Mouse (Mus musculus): Measurements from ENCODE around the gene Polh. TPM values are rescaled to one million over a fixed set of nuclear protein-coding genes. Genes with fewer than 3 reads are reported as not detected.

Gene Polh
- polyA plus RNA-seq, 1 experiment from 2014 or later, result 10.7 TPM

GRCm38 (mm10) chr17:46159236-46159635, 43.2 kb downstream of the Polh start:
- no peak overlapping the region for H3K4me3 ChIP-seq (ENCODE audit: low read depth, low read length)
- WGBS, result 72% methylated on average over 2 of the region's 2 CpGs
- H3K9ac ChIP-seq (ENCODE audit: low read depth, low read length), result no peak overlapping the region
- H3K4me2 ChIP-seq (replicated peaks; ENCODE audit: low read depth, low read length), result no peak overlapping the region
- DNase-seq (ENCODE audit: low spot score) (no peak), ATAC-seq (ENCODE audit: low FRiP score) (no peak)
- no peaks in the 10 kb centered on the region for H3K27me3 ChIP-seq (ENCODE audit: control insufficient read depth, insufficient read depth, low read length)
- H3K27ac ChIP-seq (ENCODE audit: low read depth, low read length), result no peak overlapping the region
- 0 out of 2 replicates have a peak, but pooled peaks cover 3% of the 10 kb centered on the region for H3K4me1 ChIP-seq (replicated peaks; ENCODE audit: control insufficient read depth, insufficient read depth, low read length)
- no peaks in the 10 kb centered on the region for H3K36me3 ChIP-seq (ENCODE audit: control insufficient read depth, insufficient read depth, low read length)
- no peaks in the 10 kb centered on the region for H3K9me3 ChIP-seq (ENCODE audit: control insufficient read depth, low read length)

DNA sequence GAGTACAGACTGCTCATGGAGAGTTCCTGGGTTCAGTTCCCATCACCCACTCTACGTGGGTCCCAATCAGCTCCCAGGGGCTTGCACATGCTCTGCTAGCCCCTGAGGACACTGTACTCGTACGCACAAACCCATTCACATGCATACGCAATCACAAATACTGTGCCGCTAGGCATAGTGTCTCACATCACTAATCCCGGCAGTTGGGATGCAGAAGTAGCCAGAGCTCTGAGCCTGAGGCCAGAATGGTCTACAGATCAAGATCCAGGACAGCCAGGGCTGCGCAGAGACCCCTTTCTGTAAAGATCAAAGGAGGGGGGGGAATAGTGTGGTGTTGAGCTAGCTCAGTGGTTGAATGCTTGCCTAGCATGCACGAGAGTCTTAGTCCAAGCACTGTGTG, 45.3 kb downstream of the Polh start:
- WGBS, result 89% methylated on average over 8 of the region's 8 CpGs
- no peak for DNase-seq (ENCODE audit: low spot score)

DNA sequence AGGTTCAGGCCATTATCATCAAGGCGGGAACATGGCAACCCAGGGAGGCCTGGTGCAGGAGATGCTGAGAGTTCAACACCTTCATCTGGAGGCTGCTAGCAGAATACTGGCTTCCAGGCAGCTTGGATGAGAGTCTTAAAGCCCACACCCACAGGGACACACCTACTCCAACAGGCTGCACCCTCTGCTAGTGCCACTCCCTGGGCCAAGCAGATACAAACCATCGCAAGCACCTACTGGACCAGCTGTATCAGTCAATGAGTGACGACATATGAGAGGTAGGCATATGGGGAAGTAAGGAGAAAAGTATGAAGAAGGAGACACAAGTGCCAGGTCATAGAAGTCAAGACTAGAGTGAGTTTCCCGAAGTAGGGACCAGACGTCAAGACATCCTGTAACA, 45.8 kb downstream of the Polh start:
- peaks cover 6% of the 10 kb centered on the region; the same call in 1 of the 2 replicates for H3K4me1 ChIP-seq (replicated peaks; ENCODE audit: control insufficient read depth, insufficient read depth, low read length)
- H3K4me2 ChIP-seq (replicated peaks; ENCODE audit: low read depth, low read length), result no peak overlapping the region
- WGBS, result 89% methylated on average over 5 of the region's 5 CpGs
- no peaks in the 10 kb centered on the region for H3K27me3 ChIP-seq (ENCODE audit: control insufficient read depth, insufficient read depth, low read length)
- DNase-seq (ENCODE audit: low spot score) (no peak), ATAC-seq (ENCODE audit: low FRiP score) (no peak)
- no peaks in the 10 kb centered on the region for H3K9me3 ChIP-seq (ENCODE audit: control insufficient read depth, low read length)
- H3K9ac ChIP-seq (ENCODE audit: low read depth, low read length), result no peak overlapping the region
- no peak overlapping the region for H3K4me3 ChIP-seq (ENCODE audit: low read depth, low read length)
- no peaks in the 10 kb centered on the region for H3K36me3 ChIP-seq (ENCODE audit: control insufficient read depth, insufficient read depth, low read length)
- H3K27ac ChIP-seq (ENCODE audit: low read depth, low read length), result no peak overlapping the region

More for the DNA sequence above, 45.3 kb downstream of the Polh start:
- Histone ChIP-seq H3K27ac (ENCODE audit: low read depth, low read length) (no peak overlapping the region), H3K4me3 (ENCODE audit: low read depth, low read length) (no peak overlapping the region), H3K9ac (ENCODE audit: low read depth, low read length) (no peak overlapping the region), H3K9me3 (ENCODE audit: control insufficient read depth, low read length) (no peaks in the 10 kb centered on the region), H3K36me3 (ENCODE audit: control insufficient read depth, insufficient read depth, low read length) (no peaks in the 10 kb centered on the region), H3K4me2 (replicated peaks; ENCODE audit: low read depth, low read length) (no peak overlapping the region), H3K4me1 (replicated peaks; ENCODE audit: control insufficient read depth, insufficient read depth, low read length) (peaks cover 7% of the 10 kb centered on the region; the same call in 1 of the 2 replicates), H3K27me3 (ENCODE audit: control insufficient read depth, insufficient read depth, low read length) (no peaks in the 10 kb centered on the region)
- no peak for ATAC-seq (ENCODE audit: low FRiP score)

GRCm38 (mm10) chr17:46154336-46154735, 48.1 kb downstream of the Polh start:
- Histone ChIP-seq H3K36me3 (ENCODE audit: control insufficient read depth, insufficient read depth, low read length) (no peaks in the 10 kb centered on the region), H3K9ac (ENCODE audit: low read depth, low read length) (no peak overlapping the region), H3K9me3 (ENCODE audit: control insufficient read depth, low read length) (no peaks in the 10 kb centered on the region), H3K4me2 (replicated peaks; ENCODE audit: low read depth, low read length) (no peak overlapping the region), H3K27me3 (ENCODE audit: control insufficient read depth, insufficient read depth, low read length) (no peaks in the 10 kb centered on the region), H3K4me1 (replicated peaks; ENCODE audit: control insufficient read depth, insufficient read depth, low read length) (peaks cover 4% of the 10 kb centered on the region; the same call in 1 of the 2 replicates), H3K27ac (ENCODE audit: low read depth, low read length) (no peak overlapping the region), H3K4me3 (ENCODE audit: low read depth, low read length) (no peak overlapping the region)
- no peak for ATAC-seq (ENCODE audit: low FRiP score)
- WGBS, result 92% methylated on average over 3 of the region's 3 CpGs
- DNase-seq (ENCODE audit: low spot score), result no peak

DNA sequence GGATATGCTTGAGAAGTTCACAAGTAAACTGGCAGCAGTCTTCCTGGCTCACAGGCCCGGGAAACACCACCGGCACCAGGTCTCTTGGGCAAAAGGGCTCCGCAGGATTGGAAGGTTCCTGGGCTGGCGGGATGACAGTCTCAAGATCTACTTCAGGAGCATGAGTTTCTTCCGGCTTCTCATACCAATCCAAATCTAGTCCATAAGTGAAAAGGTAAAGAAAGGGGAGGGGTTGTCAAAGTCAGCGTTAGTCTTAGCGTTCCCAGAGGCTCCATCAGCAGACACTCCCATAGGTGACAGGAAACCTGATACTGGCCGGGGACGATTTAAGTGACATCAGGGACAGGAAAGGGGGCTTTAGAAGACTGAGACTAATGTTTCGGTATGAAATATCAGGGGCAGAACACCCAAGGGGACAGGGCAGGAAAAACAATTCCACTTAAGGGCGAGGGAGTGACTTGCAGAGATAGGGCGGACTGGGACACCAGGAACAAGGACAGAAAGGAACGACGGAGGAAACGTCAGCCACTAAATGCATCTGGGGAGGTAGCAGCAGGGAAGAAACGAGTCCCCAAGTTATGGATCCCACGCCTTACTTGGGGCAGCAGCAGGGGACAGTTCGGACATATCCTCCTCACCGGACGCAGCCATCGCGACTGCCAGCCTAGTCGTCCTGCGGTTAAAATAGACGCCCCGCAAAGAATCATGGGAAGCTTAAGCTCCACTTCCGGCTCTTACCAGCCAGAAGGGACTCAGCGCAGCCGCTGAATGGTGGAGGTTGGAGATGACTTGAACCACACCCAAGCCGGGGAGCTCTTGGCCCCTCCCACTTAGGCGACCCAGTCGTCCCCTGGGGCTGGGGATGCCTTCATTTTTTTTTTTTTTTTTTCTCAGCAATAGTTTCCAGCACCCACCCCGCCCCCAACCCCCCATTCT, 49.3 kb downstream of the Polh start, which contains the start of gene Mad2l1bp:
Mad2l1bp (minus strand) TSS at position 707 of the 936 bp plus-strand sequence.
- peak; percentile 91 for DNase-seq (ENCODE audit: low spot score)
- no peak within 1 kb of the TSS for H3K27ac ChIP-seq (ENCODE audit: low read depth, low read length)
- no peaks in the 10 kb centered on the region for H3K36me3 ChIP-seq (ENCODE audit: control insufficient read depth, insufficient read depth, low read length)
- peak within 1 kb of the TSS; percentile 76 for H3K9ac ChIP-seq (ENCODE audit: low read depth, low read length)
- ATAC-seq (ENCODE audit: low FRiP score), result peak; percentile 92
- peak within 1 kb of the TSS; percentile 78 for H3K4me2 ChIP-seq (replicated peaks; ENCODE audit: low read depth, low read length)
- H3K4me3 ChIP-seq (ENCODE audit: low read depth, low read length), result peak within 1 kb of the TSS; percentile 57
- peaks cover 4% of the 10 kb centered on the region; the same call in 1 of the 2 replicates for H3K4me1 ChIP-seq (replicated peaks; ENCODE audit: control insufficient read depth, insufficient read depth, low read length)
- H3K27me3 ChIP-seq (ENCODE audit: control insufficient read depth, insufficient read depth, low read length), result no peaks in the 10 kb centered on the region
- no peaks in the 10 kb centered on the region for H3K9me3 ChIP-seq (ENCODE audit: control insufficient read depth, low read length)
- 8% methylated on average over 33 of the region's 33 CpGs for WGBS

DNA sequence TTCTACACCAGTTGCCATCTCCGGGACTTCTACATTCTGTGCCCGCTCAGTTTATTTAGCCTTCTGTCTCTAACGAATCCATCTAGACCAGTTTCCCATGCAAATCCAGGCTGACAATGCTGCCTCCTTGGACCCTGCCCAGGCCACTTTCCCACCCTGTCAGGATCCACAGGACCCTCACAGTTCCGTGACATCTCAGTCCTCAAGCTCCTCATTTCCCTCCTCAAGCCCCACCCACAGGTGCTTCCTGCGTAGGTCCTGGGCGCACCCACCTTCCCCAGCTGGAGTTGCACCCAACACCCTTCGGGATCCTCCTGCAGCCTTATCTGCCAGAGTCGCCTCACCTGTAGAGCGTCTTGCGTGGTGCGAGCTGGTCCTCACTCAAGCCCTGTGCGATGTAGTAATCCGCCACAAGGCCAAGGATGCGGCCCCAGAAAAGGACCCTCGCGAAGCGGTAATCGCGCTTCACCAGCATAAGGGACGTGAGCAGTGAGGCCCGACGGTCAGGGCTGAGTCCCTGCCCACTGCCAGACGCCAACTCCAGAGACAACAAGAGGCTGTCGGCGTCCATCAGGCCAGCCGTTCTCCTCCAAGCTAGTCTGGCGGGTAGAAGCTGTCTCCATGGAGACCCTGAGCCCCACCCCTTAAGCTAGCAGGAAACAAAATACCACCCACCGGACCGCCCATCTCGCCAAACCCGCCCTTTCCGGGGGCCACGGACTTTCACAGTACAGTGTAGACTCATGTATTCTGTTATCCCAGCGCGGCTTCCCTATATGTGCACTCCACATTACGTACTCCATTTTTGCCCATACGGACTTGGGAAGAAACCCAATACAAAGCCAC, 58.6 kb downstream of the Polh start, which contains the start of gene Rsph9:
Rsph9 (minus strand) TSS at position 639 of the 846 bp plus-strand sequence.
- DNase-seq (ENCODE audit: low spot score) (peak; percentile 83), ATAC-seq (ENCODE audit: low FRiP score) (peak; percentile 88)
- Histone ChIP-seq H3K4me3 (ENCODE audit: low read depth, low read length) (peak within 1 kb of the TSS; percentile 44), H3K4me1 (replicated peaks; ENCODE audit: control insufficient read depth, insufficient read depth, low read length) (peaks cover 6% of the 10 kb centered on the region), H3K27ac (ENCODE audit: low read depth, low read length) (no peak within 1 kb of the TSS), H3K27me3 (ENCODE audit: control insufficient read depth, insufficient read depth, low read length) (no peaks in the 10 kb centered on the region), H3K36me3 (ENCODE audit: control insufficient read depth, insufficient read depth, low read length) (no peaks in the 10 kb centered on the region), H3K4me2 (replicated peaks; ENCODE audit: low read depth, low read length) (peak within 1 kb of the TSS; percentile 71), H3K9me3 (ENCODE audit: control insufficient read depth, low read length) (no peaks in the 10 kb centered on the region), H3K9ac (ENCODE audit: low read depth, low read length) (peak within 1 kb of the TSS; percentile 39)
- 8% methylated on average over 37 of the region's 37 CpGs for WGBS

DNA sequence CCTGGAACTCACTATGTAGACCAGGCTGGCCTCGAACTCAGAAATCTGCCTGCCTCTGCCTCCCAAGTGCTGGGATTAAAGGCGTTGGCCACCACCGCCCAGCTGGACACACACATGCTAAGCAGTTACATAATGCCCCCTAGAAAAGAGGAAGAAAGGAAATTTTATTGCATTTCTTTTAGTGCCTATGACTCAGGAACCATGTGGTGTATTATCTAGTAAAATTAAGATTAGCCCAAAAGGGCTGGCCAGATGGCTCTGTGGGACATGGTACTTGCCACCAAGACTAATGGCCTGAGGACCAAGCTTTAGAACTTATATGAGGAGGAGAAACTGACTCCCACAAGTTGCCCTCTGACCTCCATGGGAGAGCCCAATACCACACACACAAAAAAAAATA, 62.6 kb downstream of the Polh start:
- DNase-seq (ENCODE audit: low spot score) (no peak), ATAC-seq (ENCODE audit: low FRiP score) (no peak)
- no peak overlapping the region for H3K4me2 ChIP-seq (replicated peaks; ENCODE audit: low read depth, low read length)
- no peak overlapping the region for H3K9ac ChIP-seq (ENCODE audit: low read depth, low read length)
- no peaks in the 10 kb centered on the region for H3K36me3 ChIP-seq (ENCODE audit: control insufficient read depth, insufficient read depth, low read length)
- no peak overlapping the region for H3K27ac ChIP-seq (ENCODE audit: low read depth, low read length)
- H3K4me1 ChIP-seq (replicated peaks; ENCODE audit: control insufficient read depth, insufficient read depth, low read length), result peaks cover 6% of the 10 kb centered on the region
- no peaks in the 10 kb centered on the region for H3K27me3 ChIP-seq (ENCODE audit: control insufficient read depth, insufficient read depth, low read length)
- no peak overlapping the region for H3K4me3 ChIP-seq (ENCODE audit: low read depth, low read length)
- WGBS, result 91% methylated on average over 3 of the region's 3 CpGs
- no peaks in the 10 kb centered on the region for H3K9me3 ChIP-seq (ENCODE audit: control insufficient read depth, low read length)

GRCm38 (mm10) chr17:46138563-46139236, 63.7 kb downstream of the Polh start:
- H3K4me3 ChIP-seq (ENCODE audit: low read depth, low read length), result no peak overlapping the region
- 82% methylated on average over 8 of the region's 8 CpGs for WGBS
- no peaks in the 10 kb centered on the region for H3K27me3 ChIP-seq (ENCODE audit: control insufficient read depth, insufficient read depth, low read length)
- DNase-seq (ENCODE audit: low spot score) (no peak), ATAC-seq (ENCODE audit: low FRiP score) (no peak)
- H3K27ac ChIP-seq (ENCODE audit: low read depth, low read length), result no peak overlapping the region
- no peaks in the 10 kb centered on the region for H3K9me3 ChIP-seq (ENCODE audit: control insufficient read depth, low read length)
- H3K36me3 ChIP-seq (ENCODE audit: control insufficient read depth, insufficient read depth, low read length), result no peaks in the 10 kb centered on the region
- H3K4me2 ChIP-seq (replicated peaks; ENCODE audit: low read depth, low read length), result no peak overlapping the region
- no peak overlapping the region for H3K9ac ChIP-seq (ENCODE audit: low read depth, low read length)
- peaks cover 6% of the 10 kb centered on the region; the same call in 1 of the 2 replicates for H3K4me1 ChIP-seq (replicated peaks; ENCODE audit: control insufficient read depth, insufficient read depth, low read length)

Measured in hindbrain, embryonic 11.5 days (tissue).